Comparison of ENCODE assay signal across 8 mouse cellular contexts in genomic region chr2:155385731-155386533, GRCm38 (mm10). TPM values are rescaled to one million over a fixed set of nuclear protein-coding genes. Genes with fewer than 3 reads are reported as not detected.
DNase-seq lines count a peak whose midpoint lies in the region; ATAC-seq and TF ChIP-seq lines count a peak whose summit lies in the region.

No protein-coding gene starts in this region.

- H3K27ac ChIP-seq in kidney, postnatal 0 days = no peak overlapping the region
- 0 out of 2 replicates have a peak overlapping the region, but pooled peaks have one; percentile 35 for H3K27ac ChIP-seq in forebrain, embryonic 10.5 days
- no peak overlapping the region for H3K27ac ChIP-seq in midbrain, embryonic 11.5 days (ENCODE audit: low read depth, low read length)

- no peak for TF ChIP-seq POLR2A in brain, embryonic 14.5 days (IDR thresholded peaks at IDR 0.05; ENCODE audit: borderline replicate concordance, extremely low read depth, insufficient read depth, insufficient read length, poor library complexity, severe bottlenecking)

- H3K4me3 ChIP-seq in kidney, postnatal 0 days (replicated peaks; ENCODE audit: low read depth, low read length) = no peak overlapping the region
- H3K4me3 ChIP-seq in forebrain, embryonic 10.5 days = peak overlapping the region; percentile 27; the same call in 1 of the 2 replicates
- no peak overlapping the region for H3K4me3 ChIP-seq in midbrain, embryonic 11.5 days (ENCODE audit: low read depth, low read length)

- H3K27me3 ChIP-seq in kidney, postnatal 0 days (ENCODE audit: insufficient read depth, low read length) = no peaks in the 10 kb centered on the region
- H3K27me3 ChIP-seq in forebrain, embryonic 10.5 days (ENCODE audit: poor library complexity, severe bottlenecking) = peaks cover 29% of the 10 kb centered on the region
- H3K27me3 ChIP-seq in midbrain, embryonic 11.5 days (ENCODE audit: control insufficient read depth, insufficient read depth, low read length) = no peaks in the 10 kb centered on the region

- H3K9ac ChIP-seq in kidney, postnatal 0 days (ENCODE audit: low read depth, low read length) = no peak overlapping the region
- H3K9ac ChIP-seq in midbrain, embryonic 11.5 days (ENCODE audit: low read length) = no peak overlapping the region; the same call in 1 of the 2 replicates

- TF ChIP-seq CTCF in kidney, postnatal 0 days (IDR thresholded peaks at IDR 0.05; ENCODE audit: low read depth) = no peak
- no peak for TF ChIP-seq CTCF in brain, embryonic 14.5 days (IDR thresholded peaks at IDR 0.05; ENCODE audit: borderline replicate concordance, extremely low read depth, insufficient read depth, insufficient read length)

- WGBS in kidney, postnatal 0 days = 51% methylated on average over 18 of the region's 18 CpGs
- WGBS in forebrain, embryonic 10.5 days = 50% methylated on average over 18 of the region's 18 CpGs
- 42% methylated on average over 18 of the region's 18 CpGs for WGBS in midbrain, embryonic 11.5 days

- peaks cover 9% of the 10 kb centered on the region for H3K36me3 ChIP-seq in kidney, postnatal 0 days (ENCODE audit: insufficient read depth, low read length)
- H3K36me3 ChIP-seq in forebrain, embryonic 10.5 days (replicated peaks) = peaks cover 61% of the 10 kb centered on the region
- no peaks in the 10 kb centered on the region for H3K36me3 ChIP-seq in midbrain, embryonic 11.5 days (ENCODE audit: control insufficient read depth, insufficient read depth, low read length)

- peak overlapping the region; percentile 25 for H3K4me2 ChIP-seq in kidney, postnatal 0 days (ENCODE audit: low read length)
- no peak overlapping the region for H3K4me2 ChIP-seq in midbrain, embryonic 11.5 days

- peaks cover 18% of the 10 kb centered on the region for H3K4me1 ChIP-seq in kidney, postnatal 0 days (replicated peaks; ENCODE audit: insufficient read depth, low read length)
- peaks cover 44% of the 10 kb centered on the region for H3K4me1 ChIP-seq in forebrain, embryonic 10.5 days
- peaks cover 18% of the 10 kb centered on the region for H3K4me1 ChIP-seq in midbrain, embryonic 11.5 days (ENCODE audit: control insufficient read depth, insufficient read depth, low read length)

- ATAC-seq in kidney, postnatal 0 days (replicated peaks; ENCODE audit: low FRiP score, low read depth) = no peak
- ATAC-seq in midbrain, embryonic 11.5 days (ENCODE audit: low FRiP score) = no peak

- DNase-seq in kidney, postnatal 0 days (ENCODE audit: low spot score) = peak; percentile 40
- no peak for DNase-seq in kidney, adult 11 months
- DNase-seq in brain, embryonic 14.5 days (ENCODE audit: low read depth) = peak; percentile 29
- peak; percentile 18 for DNase-seq in forebrain, embryonic 10.5 days (ENCODE audit: extremely low spot score, low spot score)
- peak; percentile 89 for DNase-seq in midbrain, embryonic 11.5 days (ENCODE audit: low spot score, missing footprints)
- no peak for DNase-seq in natural killer cell, adult 2 months (ENCODE audit: low spot score in 2 of 2)
- DNase-seq in urinary bladder, postnatal 14 days (ENCODE audit: low spot score) = no peak
- DNase-seq in T-cell, adult 2 months (ENCODE audit: low spot score) = no peak

- no peaks in the 10 kb centered on the region for H3K9me3 ChIP-seq in kidney, postnatal 0 days (replicated peaks; ENCODE audit: low read length)
- no peaks in the 10 kb centered on the region for H3K9me3 ChIP-seq in forebrain, embryonic 10.5 days
- H3K9me3 ChIP-seq in midbrain, embryonic 11.5 days (ENCODE audit: control insufficient read depth, low read length) = no peaks in the 10 kb centered on the region

RNA-seq across cellular contexts. Expression of gene Trp53inp2, which starts 5.1 kb away (rescaled TPM):
- polyA plus RNA-seq in kidney, postnatal 0 days (2015; fragmentation: Nextera tagmentation; extraction: Ambion mirVana) = 35.9 and 38.1 TPM in 2 replicates
- polyA plus RNA-seq in brain, embryonic 14.5 days (2012; rRNA removed) = 145 and 159 TPM in 2 replicates
- 28.9 and 33.7 TPM in 2 replicates for polyA plus RNA-seq in forebrain, embryonic 10.5 days (2016; fragmentation: Nextera tagmentation; extraction: Ambion mirVana)
- polyA plus RNA-seq in midbrain, embryonic 11.5 days (2014; fragmentation: Nextera tagmentation; extraction: Ambion mirVana) = 63.4 and 63.9 TPM in 2 replicates

RNA-seq across cellular contexts. Expression of gene Pigu, which starts 28.7 kb away (rescaled TPM):
- polyA plus RNA-seq in kidney, postnatal 0 days (2015; fragmentation: Nextera tagmentation; extraction: Ambion mirVana) = 51.9 and 55.5 TPM in 2 replicates
- polyA plus RNA-seq in brain, embryonic 14.5 days (2012; rRNA removed) = 62.0 and 71.9 TPM in 2 replicates
- polyA plus RNA-seq in forebrain, embryonic 10.5 days (2016; fragmentation: Nextera tagmentation; extraction: Ambion mirVana) = 52.6 and 56.5 TPM in 2 replicates
- 52.8 and 63.6 TPM in 2 replicates for polyA plus RNA-seq in midbrain, embryonic 11.5 days (2014; fragmentation: Nextera tagmentation; extraction: Ambion mirVana)

Comparison
In these comparisons a context has a peak if more than half of its experiments do, and no peak if none do; other contexts are left out.
1. DNase-seq: peak in kidney, postnatal 0 days (single experiment), brain, embryonic 14.5 days (single experiment), forebrain, embryonic 10.5 days (single experiment) and midbrain, embryonic 11.5 days (single experiment); none in kidney, adult 11 months (single experiment), natural killer cell, adult 2 months (0 of 2), urinary bladder, postnatal 14 days (single experiment) and T-cell, adult 2 months (single experiment).